Mouse (Mus musculus): ENCODE results near the gene Washc4.
A peak's percentile ranks its signal among the peaks of the same experiment; 100 is the strongest.
"Not testable (repeated sequence)": the region's sequence is repeated elsewhere in the genome, so short reads cannot be mapped to it uniquely, and the experiment has no call there.

Gene Washc4

GRCm38 (mm10) chr10:83543439-83544102, at the start of gene Washc4:
Gene Washc4, plus strand, starts transcription at chr10:83543752.
- peak; percentile 86 for DNase-seq (ENCODE audit: low read depth, low spot score)

GRCm38 (mm10) chr10:83497321-83497720, 46.2 kb upstream of the Washc4 start:
- no peak for DNase-seq (ENCODE audit: low read depth, low spot score)

- peak; percentile 6 for DNase-seq (ENCODE audit: low read depth, low spot score)
Measured at GRCm38 (mm10) chr10:83508962-83509660, 34.4 kb upstream of the Washc4 start.

GRCm38 (mm10) chr10:83511304-83511703, 32.2 kb upstream of the Washc4 start:
- no peak for DNase-seq (ENCODE audit: low read depth, low spot score)

GRCm38 (mm10) chr10:83513736-83514135, 29.8 kb upstream of the Washc4 start:
- no peak for DNase-seq (ENCODE audit: low read depth, low spot score)

GRCm38 (mm10) chr10:83520990-83521389, 22.6 kb upstream of the Washc4 start:
- no peak for DNase-seq (ENCODE audit: low read depth, low spot score)

- DNase-seq (ENCODE audit: low read depth, low spot score): not testable (repeated sequence)
Measured at GRCm38 (mm10) chr10:83524238-83524637, 19.3 kb upstream of the Washc4 start.

GRCm38 (mm10) chr10:83530384-83530967, 13.1 kb upstream of the Washc4 start:
- DNase-seq (ENCODE audit: low read depth, low spot score): no peak

GRCm38 (mm10) chr10:83533258-83533909, 10.2 kb upstream of the Washc4 start:
- DNase-seq (ENCODE audit: low read depth, low spot score): peak; percentile 8

GRCm38 (mm10) chr10:83533910-83534283, 9.7 kb upstream of the Washc4 start, which contains the start of gene Aldh1l2:
Gene Aldh1l2, minus strand, starts transcription at chr10:83534140.
- peak; percentile 71 for DNase-seq (ENCODE audit: low read depth, low spot score)

GRCm38 (mm10) chr10:83536436-83536835, 7.1 kb upstream of the Washc4 start:
- no peak for DNase-seq (ENCODE audit: low read depth, low spot score)

GRCm38 (mm10) chr10:83539311-83539980, 4.1 kb upstream of the Washc4 start:
- DNase-seq (ENCODE audit: low read depth, low spot score): no peak

- no peak for DNase-seq (ENCODE audit: low read depth, low spot score)
Measured at GRCm38 (mm10) chr10:83540092-83540491, 3.5 kb upstream of the Washc4 start.

GRCm38 (mm10) chr10:83542241-83542640, 1.3 kb upstream of the Washc4 start:
- no peak for DNase-seq (ENCODE audit: low read depth, low spot score)

- no peak for DNase-seq (ENCODE audit: low read depth, low spot score)
Measured at GRCm38 (mm10) chr10:83544103-83544479, 539 bp downstream of the Washc4 start.

GRCm38 (mm10) chr10:83545341-83545740, 1.8 kb downstream of the Washc4 start:
- no peak for DNase-seq (ENCODE audit: low read depth, low spot score)

- no peak for DNase-seq (ENCODE audit: low read depth, low spot score)
Measured at GRCm38 (mm10) chr10:83563005-83563404, 19.5 kb downstream of the Washc4 start.

- DNase-seq (ENCODE audit: low read depth, low spot score): no peak
Measured at GRCm38 (mm10) chr10:83565449-83566441, 22.2 kb downstream of the Washc4 start.

GRCm38 (mm10) chr10:83590801-83591200, 47.2 kb downstream of the Washc4 start:
- no peak for DNase-seq (ENCODE audit: low read depth, low spot score)

GRCm38 (mm10) chr10:83592616-83593015, 49.1 kb downstream of the Washc4 start:
- no peak for DNase-seq (ENCODE audit: low read depth, low spot score)

All from forelimb bud, embryonic 11.5 days (tissue).